Mouse (Mus musculus): ENCODE data around the gene Zfp637. TPM values are rescaled to one million over a fixed set of nuclear protein-coding genes. Genes with fewer than 3 reads are reported as not detected.

Zfp637 gene
- 183 and 189 TPM in 2 replicates for polyA plus RNA-seq (2015; fragmentation: Nextera tagmentation; extraction: Ambion mirVana)

- under 1% methylated on average over 66 of the region's 66 CpGs for WGBS
- H3K27me3 ChIP-seq, result no peaks in the 10 kb centered on the region
- H3K9ac ChIP-seq, result peak within 1 kb of the TSS; percentile 97
- H3K27ac ChIP-seq, result peak within 1 kb of the TSS; percentile 94
- ATAC-seq (ENCODE audit: low FRiP score, low read depth), result peak; percentile 97
- peak within 1 kb of the TSS; percentile 90 for H3K4me3 ChIP-seq
- no peaks in the 10 kb centered on the region for H3K9me3 ChIP-seq
- H3K4me1 ChIP-seq, result peaks cover 11% of the 10 kb centered on the region
- H3K36me3 ChIP-seq, result peaks cover 31% of the 10 kb centered on the region
- peak within 1 kb of the TSS; percentile 73 for H3K4me2 ChIP-seq (replicated peaks)
These were observed at the start of gene Zfp637 for GRCm38 (mm10) chr6:117840686-117841510. Gene Zfp637 (plus strand): TSS chr6:117841180.

GRCm38 (mm10) chr6:117795251-117795650 is 45.7 kb upstream of the Zfp637 start:
- H3K27me3 ChIP-seq, result no peaks in the 10 kb centered on the region
- no peaks in the 10 kb centered on the region for H3K4me1 ChIP-seq
- no peak for ATAC-seq (ENCODE audit: low FRiP score, low read depth)
- H3K9ac ChIP-seq, result no peak overlapping the region
- no peak overlapping the region for H3K27ac ChIP-seq
- WGBS, result 74% methylated on average over 3 of the region's 3 CpGs
- H3K4me3 ChIP-seq, result no peak overlapping the region
- no peak overlapping the region for H3K4me2 ChIP-seq (replicated peaks)
- H3K36me3 ChIP-seq, result no peaks in the 10 kb centered on the region
- no peaks in the 10 kb centered on the region for H3K9me3 ChIP-seq

GRCm38 (mm10) chr6:117800824-117801223 is 40.2 kb upstream of the Zfp637 start:
- whole genome bisulfite sequencing, result 81% methylated on average over 7 of the region's 7 CpGs
- no peak for ATAC-seq (ENCODE audit: low FRiP score, low read depth)

GRCm38 (mm10) chr6:117801801-117802200 is 39.2 kb upstream of the Zfp637 start:
- no peaks in the 10 kb centered on the region for H3K36me3 ChIP-seq
- H3K27me3 ChIP-seq, result no peaks in the 10 kb centered on the region
- ATAC-seq (ENCODE audit: low FRiP score, low read depth), result no peak
- H3K4me3 ChIP-seq, result no peak overlapping the region
- no peaks in the 10 kb centered on the region for H3K9me3 ChIP-seq
- WGBS, result 79% methylated on average over 6 of the region's 6 CpGs
- H3K4me2 ChIP-seq (replicated peaks), result no peak overlapping the region
- no peak overlapping the region for H3K9ac ChIP-seq
- H3K4me1 ChIP-seq, result no peaks in the 10 kb centered on the region
- no peak overlapping the region for H3K27ac ChIP-seq

More at GRCm38 (mm10) chr6:117800824-117801223, 40.2 kb upstream of the Zfp637 start:
- no peaks in the 10 kb centered on the region for H3K4me1 ChIP-seq
- no peak overlapping the region for H3K9ac ChIP-seq
- no peaks in the 10 kb centered on the region for H3K36me3 ChIP-seq
- H3K4me2 ChIP-seq (replicated peaks), result no peak overlapping the region
- H3K27me3 ChIP-seq, result no peaks in the 10 kb centered on the region
- H3K4me3 ChIP-seq, result no peak overlapping the region
- no peaks in the 10 kb centered on the region for H3K9me3 ChIP-seq
- H3K27ac ChIP-seq, result no peak overlapping the region

- no peak overlapping the region for H3K27ac ChIP-seq
- no peak for ATAC-seq (ENCODE audit: low FRiP score, low read depth)
- no peaks in the 10 kb centered on the region for H3K4me1 ChIP-seq
- no peak overlapping the region for H3K9ac ChIP-seq
- H3K9me3 ChIP-seq, result no peaks in the 10 kb centered on the region
- no peak overlapping the region for H3K4me3 ChIP-seq
- 88% methylated on average over 1 of the region's 1 CpGs for WGBS
- no peak overlapping the region for H3K4me2 ChIP-seq (replicated peaks)
- H3K27me3 ChIP-seq, result no peaks in the 10 kb centered on the region
- no peaks in the 10 kb centered on the region for H3K36me3 ChIP-seq
These were observed 33.2 kb upstream of the Zfp637 start for GRCm38 (mm10) chr6:117807756-117808155.

GRCm38 (mm10) chr6:117809816-117810215 is 31.2 kb upstream of the Zfp637 start:
- Histone ChIP-seq H3K27ac (no peak overlapping the region), H3K9ac (no peak overlapping the region), H3K36me3 (no peaks in the 10 kb centered on the region), H3K27me3 (no peaks in the 10 kb centered on the region), H3K9me3 (no peaks in the 10 kb centered on the region), H3K4me1 (no peaks in the 10 kb centered on the region), H3K4me2 (replicated peaks) (no peak overlapping the region), H3K4me3 (no peak overlapping the region)
- ATAC-seq (ENCODE audit: low FRiP score, low read depth), result no peak
- 92% methylated on average over 6 of the region's 6 CpGs for WGBS

DNA sequence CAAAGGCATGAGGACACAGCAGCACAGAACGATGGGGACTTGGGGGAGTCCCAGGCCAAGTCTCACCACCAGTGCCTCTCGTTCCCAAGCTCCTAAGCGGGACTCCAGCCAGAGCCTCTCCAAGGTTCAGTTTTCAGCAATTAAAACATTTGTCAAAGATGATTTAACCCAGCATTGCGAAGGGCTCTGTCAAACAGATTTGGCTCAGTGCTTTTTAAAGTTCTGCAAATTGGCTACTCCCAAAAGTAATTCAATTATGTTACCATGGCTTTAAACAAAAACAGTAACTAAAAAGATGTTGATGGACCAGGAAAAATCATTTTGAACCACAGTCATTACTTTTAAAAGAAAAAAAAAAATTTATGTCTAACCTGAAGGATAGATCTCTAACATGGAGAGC is 30.3 kb upstream of the Zfp637 start:
- no peak for ATAC-seq (ENCODE audit: low FRiP score, low read depth)
- H3K9ac ChIP-seq, result no peak overlapping the region

DNA sequence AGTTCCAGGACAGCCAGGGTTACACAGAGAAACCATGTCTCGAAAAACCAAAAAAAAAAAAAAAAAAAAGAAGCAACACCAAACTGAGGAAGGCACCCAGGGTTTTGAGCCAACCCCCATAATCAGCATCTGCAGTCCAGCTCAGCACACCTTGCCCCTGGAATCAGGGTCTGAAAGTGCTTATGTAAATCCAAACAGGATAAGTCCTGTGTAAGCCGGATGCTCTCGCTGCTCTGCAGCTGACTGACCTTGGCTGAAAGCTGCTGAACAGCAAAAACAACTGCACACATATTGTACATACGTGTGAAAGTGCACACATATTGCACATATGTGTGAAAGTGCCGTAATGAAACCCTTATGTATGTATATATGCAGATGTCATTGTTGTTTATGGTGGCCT is 29.7 kb upstream of the Zfp637 start:
- Histone ChIP-seq H3K4me3 (no peak overlapping the region), H3K27me3 (no peaks in the 10 kb centered on the region), H3K4me1 (no peaks in the 10 kb centered on the region), H3K36me3 (no peaks in the 10 kb centered on the region), H3K9ac (no peak overlapping the region), H3K27ac (no peak overlapping the region), H3K9me3 (no peaks in the 10 kb centered on the region), H3K4me2 (replicated peaks) (no peak overlapping the region)
- WGBS, result 83% methylated on average over 5 of the region's 5 CpGs
- no peak for ATAC-seq (ENCODE audit: low FRiP score, low read depth)

More for the DNA sequence above, 30.3 kb upstream of the Zfp637 start:
- WGBS, result 43% methylated on average over 4 of the region's 4 CpGs
- Histone ChIP-seq H3K4me1 (no peaks in the 10 kb centered on the region), H3K4me2 (replicated peaks) (no peak overlapping the region), H3K4me3 (no peak overlapping the region), H3K9me3 (no peaks in the 10 kb centered on the region), H3K27me3 (no peaks in the 10 kb centered on the region), H3K36me3 (no peaks in the 10 kb centered on the region), H3K27ac (no peak overlapping the region)

GRCm38 (mm10) chr6:117814681-117815080 is 26.3 kb upstream of the Zfp637 start:
- ATAC-seq (ENCODE audit: low FRiP score, low read depth), result no peak
- no peaks in the 10 kb centered on the region for H3K36me3 ChIP-seq

GRCm38 (mm10) chr6:117817108-117817541 is 23.9 kb upstream of the Zfp637 start:
- Histone ChIP-seq H3K9ac (no peak overlapping the region), H3K27ac (no peak overlapping the region), H3K4me1 (no peaks in the 10 kb centered on the region), H3K4me3 (no peak overlapping the region), H3K4me2 (replicated peaks) (no peak overlapping the region), H3K9me3 (no peaks in the 10 kb centered on the region), H3K27me3 (no peaks in the 10 kb centered on the region), H3K36me3 (no peaks in the 10 kb centered on the region)
- ATAC-seq (ENCODE audit: low FRiP score, low read depth), result no peak
- WGBS, result 61% methylated on average over 4 of the region's 5 CpGs

More at GRCm38 (mm10) chr6:117814681-117815080, 26.3 kb upstream of the Zfp637 start:
- no peaks in the 10 kb centered on the region for H3K4me1 ChIP-seq
- H3K9ac ChIP-seq, result no peak overlapping the region
- H3K4me3 ChIP-seq, result no peak overlapping the region
- no peak overlapping the region for H3K4me2 ChIP-seq (replicated peaks)
- H3K9me3 ChIP-seq, result no peaks in the 10 kb centered on the region
- no peak overlapping the region for H3K27ac ChIP-seq
- H3K27me3 ChIP-seq, result no peaks in the 10 kb centered on the region

DNA sequence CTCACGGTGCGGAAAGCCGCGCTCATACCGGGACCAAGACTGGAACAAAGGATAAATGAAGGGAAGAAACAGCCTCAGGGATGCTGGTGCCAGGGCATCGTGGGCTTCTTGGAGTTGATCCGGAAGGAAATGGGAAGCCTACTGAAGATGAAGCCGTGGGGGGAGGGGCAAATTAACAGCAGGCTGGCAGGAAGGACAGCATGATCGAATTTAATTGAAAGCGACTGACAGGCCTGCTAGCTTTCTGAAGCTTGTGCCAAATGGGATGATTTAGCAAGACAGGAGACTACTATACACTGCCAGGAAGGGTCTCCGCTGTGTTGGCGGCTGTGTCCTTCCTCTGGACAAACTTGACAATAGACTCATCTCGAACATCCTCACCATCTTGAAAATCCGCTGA is 20.7 kb upstream of the Zfp637 start:
- Histone ChIP-seq H3K27ac (no peak overlapping the region), H3K9me3 (no peaks in the 10 kb centered on the region), H3K36me3 (no peaks in the 10 kb centered on the region), H3K4me2 (replicated peaks) (no peak overlapping the region), H3K27me3 (peaks cover 12% of the 10 kb centered on the region; the same call in 1 of the 2 replicates), H3K9ac (no peak overlapping the region), H3K4me3 (no peak overlapping the region), H3K4me1 (no peaks in the 10 kb centered on the region)
- WGBS, result 90% methylated on average over 14 of the region's 14 CpGs
- no peak for ATAC-seq (ENCODE audit: low FRiP score, low read depth)

DNA sequence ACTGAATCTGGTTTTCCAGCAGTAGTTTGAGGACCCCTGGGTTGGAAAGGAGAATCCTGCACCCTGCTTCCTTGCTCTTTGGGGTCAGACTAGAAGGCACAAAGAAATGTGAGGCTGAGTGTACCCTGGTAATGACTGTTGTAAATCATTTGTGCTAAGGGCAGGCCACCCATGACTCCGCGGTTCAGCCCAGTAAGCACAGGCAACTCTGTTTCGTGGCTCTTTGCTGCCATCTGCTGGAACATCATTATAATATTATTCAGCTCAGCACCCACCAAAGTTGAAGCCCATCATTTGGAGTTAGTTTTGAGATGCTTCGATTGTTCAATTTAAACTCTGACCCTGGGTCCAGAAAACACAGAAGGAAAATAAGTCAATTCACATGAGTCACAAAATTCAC is 15.6 kb upstream of the Zfp637 start:
- Histone ChIP-seq H3K9me3 (no peaks in the 10 kb centered on the region), H3K4me2 (replicated peaks) (no peak overlapping the region), H3K36me3 (no peaks in the 10 kb centered on the region), H3K4me3 (no peak overlapping the region), H3K9ac (no peak overlapping the region), H3K4me1 (no peaks in the 10 kb centered on the region), H3K27ac (no peak overlapping the region), H3K27me3 (peaks cover 37% of the 10 kb centered on the region)
- peak; percentile 68; the same call in 1 of the 2 replicates for ATAC-seq (ENCODE audit: low FRiP score, low read depth)
- 17% methylated on average over 4 of the region's 4 CpGs for WGBS

All from limb, embryonic 13.5 days (tissue).